Mouse (Mus musculus) heart, postnatal 4 days (tissue): ENCODE data around the gene Dennd4a. TPM values are rescaled to one million over a fixed set of nuclear protein-coding genes. Genes with fewer than 3 reads are reported as not detected.

Experiments used
- DNase-seq: peaks from one replicate; pipeline ENCODE4 v3.0.0; 2021
- total RNA-seq, 2 experiments: library from RNA; stranded (reverse); gene quantifications; 2 replicates each; pipeline ENCODE4 v1.2.3; 2021

Dennd4a gene
- 10 to 100 TPM; 13.8 to 16.9 TPM for total RNA-seq

GRCm38 (mm10) chr9:64810822-64811537, at the start of gene Dennd4a:
Gene Dennd4a (plus strand): TSS chr9:64811340.
- peak; percentile 98 for DNase-seq

GRCm38 (mm10) chr9:64764824-64765223, 46.3 kb upstream of the Dennd4a start:
- no peak for DNase-seq

- no peak for DNase-seq
Measured at GRCm38 (mm10) chr9:64766136-64766535, 45.0 kb upstream of the Dennd4a start.

- no peak for DNase-seq
Measured at GRCm38 (mm10) chr9:64767796-64768195, 43.3 kb upstream of the Dennd4a start.

- peak; percentile 58 for DNase-seq
Measured at GRCm38 (mm10) chr9:64769066-64769695, 42.0 kb upstream of the Dennd4a start.

GRCm38 (mm10) chr9:64769911-64770310, 41.2 kb upstream of the Dennd4a start:
- no peak for DNase-seq

- DNase-seq: no peak
Measured at GRCm38 (mm10) chr9:64770411-64770849, 40.7 kb upstream of the Dennd4a start.

- DNase-seq: peak; percentile 44
Measured at GRCm38 (mm10) chr9:64771236-64771635, 39.9 kb upstream of the Dennd4a start.

- DNase-seq: peak; percentile 31
Measured at GRCm38 (mm10) chr9:64773254-64773653, 37.9 kb upstream of the Dennd4a start.

GRCm38 (mm10) chr9:64773936-64774335, 37.2 kb upstream of the Dennd4a start:
- no peak for DNase-seq

GRCm38 (mm10) chr9:64774411-64774811, 36.7 kb upstream of the Dennd4a start:
- DNase-seq: peak; percentile 37

GRCm38 (mm10) chr9:64774883-64775282, 36.3 kb upstream of the Dennd4a start:
- no peak for DNase-seq

GRCm38 (mm10) chr9:64775491-64775890, 35.6 kb upstream of the Dennd4a start:
- no peak for DNase-seq

GRCm38 (mm10) chr9:64777441-64777987, 33.6 kb upstream of the Dennd4a start:
- DNase-seq: peak; percentile 39

GRCm38 (mm10) chr9:64778151-64778550, 33.0 kb upstream of the Dennd4a start:
- DNase-seq: no peak

- no peak for DNase-seq
Measured at GRCm38 (mm10) chr9:64779628-64780027, 31.5 kb upstream of the Dennd4a start.

- no peak for DNase-seq
Measured at GRCm38 (mm10) chr9:64783511-64783910, 27.6 kb upstream of the Dennd4a start.

- DNase-seq: peak; percentile 76
Measured at GRCm38 (mm10) chr9:64784841-64785240, 26.3 kb upstream of the Dennd4a start.

GRCm38 (mm10) chr9:64786216-64786905, 24.8 kb upstream of the Dennd4a start:
- no peak for DNase-seq

- DNase-seq: no peak
Measured at GRCm38 (mm10) chr9:64788070-64788469, 23.1 kb upstream of the Dennd4a start.

- no peak for DNase-seq
Measured at GRCm38 (mm10) chr9:64789341-64789761, 21.8 kb upstream of the Dennd4a start.

GRCm38 (mm10) chr9:64789887-64790400, 21.2 kb upstream of the Dennd4a start:
- DNase-seq: no peak
